Mouse (Mus musculus): ENCODE data around the gene Ric1. TPM values are rescaled to one million over a fixed set of nuclear protein-coding genes. Genes with fewer than 3 reads are reported as not detected.
"Not testable (repeated sequence)": the region's sequence is repeated elsewhere in the genome, so short reads cannot be mapped to it uniquely, and the experiment has no call there.

Ric1 gene
- polyA plus RNA-seq, 1 experiment from 2014 or later: 13.5 TPM

DNA sequence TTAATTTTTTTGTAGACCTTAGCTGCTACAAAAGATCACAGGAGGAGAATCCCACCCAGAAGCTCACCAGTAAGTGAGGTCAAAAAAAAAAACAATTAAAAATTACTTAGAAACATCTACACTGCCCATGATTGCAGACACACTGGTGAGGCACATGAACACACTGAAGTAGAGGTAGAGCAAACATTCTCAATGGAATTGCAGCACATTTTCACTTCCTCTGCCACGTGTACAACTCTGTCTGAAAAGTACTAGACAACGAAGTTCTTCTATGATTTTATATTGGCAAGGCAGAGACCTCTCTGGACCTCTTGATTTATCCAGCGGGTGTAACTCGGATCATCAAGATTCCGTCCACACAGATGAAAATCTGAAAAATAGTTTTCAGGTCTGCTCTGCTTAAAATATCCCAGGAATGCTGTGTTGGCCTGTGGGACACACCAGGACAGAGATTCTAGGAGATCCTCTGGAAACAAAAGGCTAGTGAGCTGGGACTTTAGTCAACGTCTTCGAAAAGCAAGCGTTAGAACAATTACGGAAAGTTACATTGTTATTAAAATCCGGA, 1.0 kb upstream of the Ric1 start:
- Histone ChIP-seq H3K9me3 (replicated peaks; ENCODE audit: low read length) (no peaks in the 10 kb centered on the region), H3K27me3 (ENCODE audit: insufficient read depth, low read length) (no peaks in the 10 kb centered on the region), H3K4me1 (replicated peaks; ENCODE audit: insufficient read depth, low read length) (peaks cover 3% of the 10 kb centered on the region; the same call in 1 of the 2 replicates), H3K27ac (peak overlapping the region; percentile 97), H3K4me3 (replicated peaks; ENCODE audit: low read depth, low read length) (peak overlapping the region; percentile 93), H3K36me3 (ENCODE audit: insufficient read depth, low read length) (no peaks in the 10 kb centered on the region), H3K4me2 (ENCODE audit: low read length) (peak overlapping the region; percentile 70), H3K9ac (ENCODE audit: low read depth, low read length) (peak overlapping the region; percentile 91)
- no peak for ATAC-seq (replicated peaks; ENCODE audit: low FRiP score, low read depth)
- no peak for TF ChIP-seq CTCF (IDR thresholded peaks at IDR 0.05; ENCODE audit: low read depth)
- peak; percentile 18 for DNase-seq (ENCODE audit: low spot score)
- WGBS: 34% methylated on average over 10 of the region's 10 CpGs

DNA sequence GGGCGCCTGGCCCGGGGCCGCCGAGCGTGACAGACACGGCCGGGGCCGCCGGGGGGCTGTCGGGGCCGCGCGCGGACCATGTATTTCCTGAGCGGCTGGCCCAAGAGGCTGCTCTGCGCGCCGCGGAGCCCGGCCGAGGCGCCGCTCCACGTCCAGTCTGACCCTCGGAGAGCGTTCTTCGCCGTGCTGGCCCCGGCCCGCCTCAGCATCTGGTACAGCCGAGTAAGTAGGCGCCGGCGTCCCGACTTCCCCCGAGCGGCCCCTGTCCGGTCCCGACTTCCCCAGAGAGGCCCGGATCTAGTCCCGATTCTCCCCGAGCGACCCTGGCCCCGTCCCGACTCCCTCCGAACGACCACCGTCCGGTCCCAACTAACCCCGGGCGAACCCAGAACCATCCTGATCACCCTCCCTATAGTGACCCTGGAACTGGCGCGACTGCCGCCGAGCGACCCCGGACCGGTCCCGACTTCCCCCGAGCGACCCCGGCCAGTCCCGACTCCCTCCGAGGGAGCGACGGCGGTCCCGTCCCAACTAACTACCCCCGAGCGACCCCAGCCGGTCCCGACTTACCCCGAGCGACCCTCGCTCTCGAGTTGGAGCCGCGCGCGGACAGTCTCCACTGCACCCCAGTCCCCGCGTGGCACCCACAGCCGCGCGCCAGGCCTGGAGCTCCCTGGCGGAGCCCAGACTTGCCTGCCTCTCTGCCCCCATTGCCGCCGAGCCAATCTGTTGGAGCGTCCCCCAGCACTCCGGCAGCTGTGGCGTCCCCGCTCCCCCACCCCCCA, 555 bp downstream of the Ric1 start:
- TF ChIP-seq CTCF (IDR thresholded peaks at IDR 0.05; ENCODE audit: low read depth): no peak
- peak; percentile 65 for DNase-seq (ENCODE audit: low spot score)
- H3K27ac ChIP-seq: peak overlapping the region; percentile 97
- peak overlapping the region; percentile 93 for H3K4me3 ChIP-seq (replicated peaks; ENCODE audit: low read depth, low read length)
- no peaks in the 10 kb centered on the region for H3K27me3 ChIP-seq (ENCODE audit: insufficient read depth, low read length)
- no peaks in the 10 kb centered on the region for H3K36me3 ChIP-seq (ENCODE audit: insufficient read depth, low read length)
- H3K4me1 ChIP-seq (replicated peaks; ENCODE audit: insufficient read depth, low read length): peaks cover 3% of the 10 kb centered on the region; the same call in 1 of the 2 replicates
- peak overlapping the region; percentile 91 for H3K9ac ChIP-seq (ENCODE audit: low read depth, low read length)
- peak; percentile 73 for ATAC-seq (replicated peaks; ENCODE audit: low FRiP score, low read depth)
- WGBS: under 1% methylated on average over 73 of the region's 92 CpGs
- H3K4me2 ChIP-seq (ENCODE audit: low read length): peak overlapping the region; percentile 70
- H3K9me3 ChIP-seq (replicated peaks; ENCODE audit: low read length): no peaks in the 10 kb centered on the region

GRCm38 (mm10) chr19:29523230-29523582, 1.1 kb downstream of the Ric1 start:
- Histone ChIP-seq H3K4me2 (ENCODE audit: low read length) (peak overlapping the region; percentile 70), H3K4me1 (replicated peaks; ENCODE audit: insufficient read depth, low read length) (peaks cover 3% of the 10 kb centered on the region; the same call in 1 of the 2 replicates), H3K9me3 (replicated peaks; ENCODE audit: low read length) (no peaks in the 10 kb centered on the region), H3K36me3 (ENCODE audit: insufficient read depth, low read length) (no peaks in the 10 kb centered on the region), H3K9ac (ENCODE audit: low read depth, low read length) (peak overlapping the region; percentile 91), H3K27ac (peak overlapping the region; percentile 97), H3K4me3 (replicated peaks; ENCODE audit: low read depth, low read length) (peak overlapping the region; percentile 93), H3K27me3 (ENCODE audit: insufficient read depth, low read length) (no peaks in the 10 kb centered on the region)
- DNase-seq (ENCODE audit: low spot score) (peak; percentile 76), ATAC-seq (replicated peaks; ENCODE audit: low FRiP score, low read depth) (no peak)
- WGBS: under 1% methylated on average over 9 of the region's 9 CpGs
- TF ChIP-seq CTCF (IDR thresholded peaks at IDR 0.05; ENCODE audit: low read depth): no peak

GRCm38 (mm10) chr19:29523701-29524100, 1.6 kb downstream of the Ric1 start:
- H3K9ac ChIP-seq (ENCODE audit: low read depth, low read length): peak overlapping the region; percentile 91
- no peak for TF ChIP-seq CTCF (IDR thresholded peaks at IDR 0.05; ENCODE audit: low read depth)
- H3K4me1 ChIP-seq (replicated peaks; ENCODE audit: insufficient read depth, low read length): peaks cover 3% of the 10 kb centered on the region; the same call in 1 of the 2 replicates
- H3K4me3 ChIP-seq (replicated peaks; ENCODE audit: low read depth, low read length): peak overlapping the region; percentile 93
- H3K27ac ChIP-seq: no peak overlapping the region
- no peaks in the 10 kb centered on the region for H3K9me3 ChIP-seq (replicated peaks; ENCODE audit: low read length)
- peak; percentile 13 for DNase-seq (ENCODE audit: low spot score)
- no peak for ATAC-seq (replicated peaks; ENCODE audit: low FRiP score, low read depth)
- WGBS: 27% methylated on average over 5 of the region's 5 CpGs
- no peaks in the 10 kb centered on the region for H3K36me3 ChIP-seq (ENCODE audit: insufficient read depth, low read length)
- H3K27me3 ChIP-seq (ENCODE audit: insufficient read depth, low read length): no peaks in the 10 kb centered on the region
- H3K4me2 ChIP-seq (ENCODE audit: low read length): peak overlapping the region; percentile 70

- TF ChIP-seq CTCF (IDR thresholded peaks at IDR 0.05; ENCODE audit: low read depth): no peak
- Histone ChIP-seq H3K4me1 (replicated peaks; ENCODE audit: insufficient read depth, low read length) (peaks cover 3% of the 10 kb centered on the region; the same call in 1 of the 2 replicates), H3K27me3 (ENCODE audit: insufficient read depth, low read length) (no peaks in the 10 kb centered on the region), H3K36me3 (ENCODE audit: insufficient read depth, low read length) (no peaks in the 10 kb centered on the region), H3K9ac (ENCODE audit: low read depth, low read length) (no peak overlapping the region), H3K9me3 (replicated peaks; ENCODE audit: low read length) (no peaks in the 10 kb centered on the region), H3K4me3 (replicated peaks; ENCODE audit: low read depth, low read length) (no peak overlapping the region), H3K4me2 (ENCODE audit: low read length) (peak overlapping the region; percentile 70; the same call in 1 of the 2 replicates), H3K27ac (no peak overlapping the region)
- WGBS: 50% methylated on average over 4 of the region's 4 CpGs
- DNase-seq (ENCODE audit: low spot score): no peak
- no peak for ATAC-seq (replicated peaks; ENCODE audit: low FRiP score, low read depth)
Observed at GRCm38 (mm10) chr19:29524614-29525013, 2.5 kb downstream of the Ric1 start.

DNA sequence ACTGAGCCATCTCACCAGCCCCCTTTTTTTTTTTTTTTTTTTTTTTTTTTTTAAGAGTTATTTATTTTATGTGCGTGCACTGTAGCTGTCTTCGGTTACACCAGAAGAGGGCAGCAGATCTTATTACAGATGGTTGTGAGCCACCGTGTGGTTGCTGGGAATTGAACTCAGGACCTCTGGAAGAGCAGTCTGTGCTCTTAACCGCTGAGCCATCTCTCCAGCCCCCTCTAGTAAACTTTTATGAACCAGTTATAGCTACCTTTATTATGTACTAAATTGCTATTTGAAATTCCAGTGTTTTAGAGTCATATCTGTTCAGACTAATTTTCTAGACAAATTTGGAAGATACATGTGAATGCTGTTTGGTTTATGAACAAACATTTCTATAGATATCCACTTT, 3.5 kb downstream of the Ric1 start:
- not testable (repeated sequence) for H3K36me3 ChIP-seq (ENCODE audit: insufficient read depth, low read length); H3K27ac ChIP-seq; H3K9me3 ChIP-seq (replicated peaks; ENCODE audit: low read length); H3K4me1 ChIP-seq (replicated peaks; ENCODE audit: insufficient read depth, low read length); H3K4me3 ChIP-seq (replicated peaks; ENCODE audit: low read depth, low read length); H3K9ac ChIP-seq (ENCODE audit: low read depth, low read length); DNase-seq (ENCODE audit: low spot score); ATAC-seq (replicated peaks; ENCODE audit: low FRiP score, low read depth); H3K27me3 ChIP-seq (ENCODE audit: insufficient read depth, low read length); H3K4me2 ChIP-seq (ENCODE audit: low read length)
- 88% methylated on average over 4 of the region's 4 CpGs for WGBS

Data from kidney, postnatal 0 days (tissue).